Mouse (Mus musculus): ENCODE data around the gene Ccl7.

The Ccl7 gene

GRCm38 (mm10) chr11:82035857-82036256 lies 9.7 kb upstream of the Ccl7 start:
- DNase-seq = no peak

- DNase-seq = no peak
Measured at GRCm38 (mm10) chr11:82038535-82038934, 7.0 kb upstream of the Ccl7 start, which contains the start of gene Gm17268. Gm17268 (minus strand) TSS chr11:82038562.

GRCm38 (mm10) chr11:82039132-82039660 lies 6.3 kb upstream of the Ccl7 start:
- no peak for DNase-seq

GRCm38 (mm10) chr11:82041671-82042080 lies 3.8 kb upstream of the Ccl7 start:
- DNase-seq = no peak

- no peak for DNase-seq
Measured at GRCm38 (mm10) chr11:82047746-82048415, 2.4 kb downstream of the Ccl7 start.

- DNase-seq = no peak
Measured at GRCm38 (mm10) chr11:82053849-82054248, 8.3 kb downstream of the Ccl7 start.

- no peak for DNase-seq
Measured at GRCm38 (mm10) chr11:82057646-82058045, 12.1 kb downstream of the Ccl7 start, which contains the start of gene Ccl11. Ccl11 (plus strand) TSS chr11:82057823.

- no peak for DNase-seq
Measured at GRCm38 (mm10) chr11:82062226-82062625, 16.7 kb downstream of the Ccl7 start.

GRCm38 (mm10) chr11:82063454-82063853 lies 17.9 kb downstream of the Ccl7 start:
- no peak for DNase-seq

GRCm38 (mm10) chr11:82066953-82067571 lies 21.6 kb downstream of the Ccl7 start:
- no peak for DNase-seq

- DNase-seq = peak; percentile 1
Measured at GRCm38 (mm10) chr11:82071076-82071475, 25.6 kb downstream of the Ccl7 start.

GRCm38 (mm10) chr11:82072374-82072773 lies 26.9 kb downstream of the Ccl7 start:
- DNase-seq = no peak

GRCm38 (mm10) chr11:82072984-82073383 lies 27.5 kb downstream of the Ccl7 start:
- DNase-seq = no peak

- DNase-seq = no peak
Measured at GRCm38 (mm10) chr11:82073686-82074085, 28.2 kb downstream of the Ccl7 start.

GRCm38 (mm10) chr11:82077031-82077430 lies 31.5 kb downstream of the Ccl7 start:
- no peak for DNase-seq

GRCm38 (mm10) chr11:82078136-82078730 lies 32.7 kb downstream of the Ccl7 start:
- DNase-seq = no peak

- no peak for DNase-seq
Measured at GRCm38 (mm10) chr11:82080865-82081264, 35.4 kb downstream of the Ccl7 start.

- no peak for DNase-seq
Measured at GRCm38 (mm10) chr11:82084360-82084759, 38.8 kb downstream of the Ccl7 start.
